Mouse (Mus musculus) ES-E14 (cell line): ENCODE measurements at regions not wholly inside any gene's neighbourhood (a gene's known extent, or its start where the extent isn't known, plus 50 kb on each side); places are given as distances from the start of the nearest gene placed in this dataset.

Experiments used
- DNase-seq: peaks from one replicate; pipeline ENCODE4 v3.0.0-alpha.2; 2013; ENCODE audit warnings: low read depth, low spot score
- H3K27ac ChIP-seq: 2 replicates; pipeline ENCODE4 v1.5.1; 2012; ENCODE audit warnings: low read depth, mild to moderate bottlenecking, low read length, moderate library complexity, mixed read lengths; ENCODE audit not compliant: poor library complexity, insufficient read depth, severe bottlenecking
- H3K36me3 ChIP-seq: 2 replicates; pipeline ENCODE4 v1.6.1; 2012; ENCODE audit warnings: mild to moderate bottlenecking, low read length, moderate library complexity, mixed read lengths; ENCODE audit not compliant: control insufficient read depth, poor library complexity, insufficient read depth, severe bottlenecking
- H3K4me1 ChIP-seq, 2 experiments: fragments of 150-350 bp in 1 of 2; sonication (generic) in 1 of 2; 2 replicates each; pipeline ENCODE4 v1.6.1; 2012; ENCODE audit warnings: low read length in 2 of 2, mild to moderate bottlenecking in 1 of 2, mixed read lengths in 1 of 2; ENCODE audit not compliant: control insufficient read depth in 2 of 2, insufficient read depth in 2 of 2, poor library complexity in 1 of 2
- H3K4me3 ChIP-seq, 2 experiments: fragments of 150-350 bp in 1 of 2; sonication (generic) in 1 of 2; 2 replicates each; pipeline ENCODE4 v1.5.1; 2012; ENCODE audit warnings: low read length in 2 of 2, low read depth in 1 of 2, mild to moderate bottlenecking in 1 of 2, mixed read lengths in 1 of 2; ENCODE audit not compliant: insufficient read depth in 1 of 2, poor library complexity in 1 of 2, severe bottlenecking in 1 of 2
- H3K9ac ChIP-seq: 2 replicates; pipeline ENCODE4 v1.6.1; 2012; ENCODE audit warnings: low read depth, mild to moderate bottlenecking, low read length, mixed read lengths; ENCODE audit not compliant: poor library complexity, insufficient read depth, severe bottlenecking
- H3K9me3 ChIP-seq: fragments of 150-350 bp; sonication (generic); 2 replicates; pipeline ENCODE4 v1.6.1; 2012; ENCODE audit warnings: low read depth, mild to moderate bottlenecking, low read length; ENCODE audit not compliant: control insufficient read depth, insufficient read depth
- CHD2 ChIP-seq: IDR thresholded peaks from 2 replicates; pipeline ENCODE4 v1.6.1; 2014; ENCODE audit warnings: mild to moderate bottlenecking, low read depth, low read length, inconsistent platforms
- HCFC1 ChIP-seq: IDR thresholded peaks from 2 replicates; pipeline ENCODE4 v1.6.1; 2012; ENCODE audit warnings: low read length, inconsistent platforms, borderline replicate concordance; ENCODE audit not compliant: insufficient read depth
- MAFK ChIP-seq: IDR thresholded peaks from 2 replicates; pipeline ENCODE4 v1.6.1; 2014; ENCODE audit warnings: mild to moderate bottlenecking, low read depth, low read length, inconsistent platforms; ENCODE audit not compliant: insufficient read depth
- ZC3H11A ChIP-seq: IDR thresholded peaks from 2 replicates; pipeline ENCODE4 v1.6.1; 2012; ENCODE audit warnings: low read depth, mild to moderate bottlenecking, inconsistent platforms, low read length, borderline replicate concordance
- ZNF384 ChIP-seq: IDR thresholded peaks from 2 replicates; pipeline ENCODE4 v1.6.1; 2012; ENCODE audit warnings: low read depth, low read length, inconsistent platforms
- in situ Hi-C, 2 experiments: fragments of 600-800 bp; cut with MboI; formaldehyde crosslinking; loops; one replicate each; pipeline ENCODE4 v1.15.1; 2025; ENCODE audit warnings: low sequenced_read_pairs in 2 of 2, inconsistent platforms in 1 of 2; ENCODE audit not compliant: unreplicated experiment in 2 of 2

DNA sequence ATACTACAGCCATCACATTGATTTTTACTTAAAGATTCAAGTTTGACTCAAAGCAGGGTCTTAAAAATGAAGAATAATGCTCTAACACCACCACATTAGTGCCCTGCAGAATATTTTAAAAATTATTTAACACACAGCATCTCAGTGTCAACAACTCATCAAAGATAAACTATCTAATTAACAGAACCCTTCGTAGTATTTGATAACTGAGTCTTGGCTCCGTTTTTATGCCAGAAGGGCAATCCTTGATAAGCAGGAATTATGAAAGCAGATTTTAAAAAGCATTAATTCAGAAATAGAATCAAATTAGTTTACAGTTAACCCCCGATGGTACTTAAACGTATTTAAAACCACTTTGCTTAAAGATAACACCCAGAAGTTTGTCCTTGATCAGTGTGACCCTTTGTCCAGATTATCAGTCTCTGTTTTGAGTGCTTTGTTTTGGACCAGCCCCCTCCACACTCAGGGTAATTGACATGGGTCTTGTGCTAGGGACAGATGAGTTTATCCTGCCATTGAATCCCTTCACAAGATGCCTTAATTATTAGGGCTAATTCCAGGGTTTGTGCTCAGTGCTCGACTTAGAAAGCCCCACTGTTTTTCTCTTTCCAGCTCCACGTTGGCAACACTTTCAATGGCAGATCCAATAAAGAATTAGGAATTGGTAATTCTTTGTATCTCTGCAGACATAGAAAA lies 69.4 kb upstream of the Dph6 start:
- no peaks in the 10 kb centered on the region for H3K4me1 ChIP-seq
- H3K36me3 ChIP-seq = no peaks in the 10 kb centered on the region
- DNase-seq = no peak
- no peak for TF ChIP-seq CHD2
- TF ChIP-seq ZNF384 = no peak
- TF ChIP-seq HCFC1 = no peak
- no peak for TF ChIP-seq MAFK
- TF ChIP-seq ZC3H11A = no peak
- no peak overlapping the region for H3K27ac ChIP-seq
- no peak overlapping the region for H3K9ac ChIP-seq
- no peaks in the 10 kb centered on the region for H3K9me3 ChIP-seq
- no peak overlapping the region for H3K4me3 ChIP-seq
- in situ Hi-C loops = no loop called here

DNA sequence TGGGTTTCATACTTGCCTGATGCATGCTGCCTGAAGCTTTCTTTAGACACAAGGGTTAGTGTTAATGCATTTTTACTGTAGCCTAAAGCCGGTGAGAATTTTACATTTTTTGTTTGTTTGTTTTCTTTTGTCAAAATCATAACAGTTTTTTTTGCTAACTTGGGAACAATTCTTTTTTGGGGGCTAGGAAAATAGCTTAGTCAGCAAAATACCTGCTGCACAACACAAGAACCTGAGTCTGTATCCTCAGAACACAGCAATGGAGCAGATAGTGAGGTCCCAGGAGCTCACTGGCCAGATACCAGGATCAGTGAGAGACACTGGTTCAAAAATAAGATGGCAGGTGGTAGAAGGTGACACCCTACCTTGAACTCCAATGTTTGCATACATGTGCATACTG lies 72.4 kb upstream of the Dph6 start:
- no peak for DNase-seq
- no peak overlapping the region for H3K27ac ChIP-seq
- H3K36me3 ChIP-seq = no peaks in the 10 kb centered on the region
- TF ChIP-seq MAFK (peak; percentile 91), CHD2 (no peak), HCFC1 (no peak), ZNF384 (no peak), ZC3H11A (no peak)
- H3K4me3 ChIP-seq = no peak overlapping the region
- in situ Hi-C loops = no loop called here
- no peak overlapping the region for H3K9ac ChIP-seq
- no peaks in the 10 kb centered on the region for H3K4me1 ChIP-seq
- H3K9me3 ChIP-seq = no peaks in the 10 kb centered on the region

DNA sequence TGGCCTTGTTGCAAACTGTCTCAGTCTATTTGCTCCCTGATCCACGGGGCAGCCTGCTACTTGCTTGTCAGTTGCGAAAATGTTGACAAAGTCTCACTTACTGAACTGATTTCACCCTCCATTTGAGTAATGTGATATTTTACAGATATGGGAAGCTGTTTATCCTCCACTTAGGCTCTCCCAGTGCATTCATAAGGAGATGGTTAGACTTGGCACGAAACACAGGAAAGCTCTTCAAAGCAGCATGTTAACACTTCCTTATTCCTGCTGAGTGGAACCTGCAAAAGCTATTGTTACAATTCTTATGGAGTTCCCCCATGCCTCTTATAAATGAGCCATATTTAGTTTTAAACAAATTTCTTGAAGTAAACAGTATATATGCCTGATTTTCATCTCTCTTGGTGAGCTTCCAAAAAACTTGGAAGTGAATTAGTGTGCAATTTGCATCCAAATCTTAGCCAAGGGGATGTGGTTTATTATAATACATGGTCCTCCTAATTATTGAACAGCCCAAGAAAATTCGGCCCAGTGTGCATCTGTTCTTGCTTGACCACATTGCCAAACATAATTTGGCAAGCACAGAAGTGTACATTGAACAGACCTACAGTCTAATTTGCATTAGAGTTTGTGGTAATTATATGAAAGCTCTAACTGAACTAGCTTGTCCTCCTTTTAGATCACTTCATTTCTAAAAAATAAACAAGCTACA lies 80.3 kb upstream of the Dph6 start:
- TF ChIP-seq ZNF384 = no peak
- TF ChIP-seq MAFK = no peak
- TF ChIP-seq CHD2 = no peak
- Histone ChIP-seq H3K9me3 (no peaks in the 10 kb centered on the region), H3K4me3 (no peak overlapping the region), H3K4me1 (no peaks in the 10 kb centered on the region), H3K27ac (no peak overlapping the region), H3K9ac (no peak overlapping the region), H3K36me3 (no peaks in the 10 kb centered on the region)
- in situ Hi-C loops = no loop called here
- no peak for DNase-seq

DNA sequence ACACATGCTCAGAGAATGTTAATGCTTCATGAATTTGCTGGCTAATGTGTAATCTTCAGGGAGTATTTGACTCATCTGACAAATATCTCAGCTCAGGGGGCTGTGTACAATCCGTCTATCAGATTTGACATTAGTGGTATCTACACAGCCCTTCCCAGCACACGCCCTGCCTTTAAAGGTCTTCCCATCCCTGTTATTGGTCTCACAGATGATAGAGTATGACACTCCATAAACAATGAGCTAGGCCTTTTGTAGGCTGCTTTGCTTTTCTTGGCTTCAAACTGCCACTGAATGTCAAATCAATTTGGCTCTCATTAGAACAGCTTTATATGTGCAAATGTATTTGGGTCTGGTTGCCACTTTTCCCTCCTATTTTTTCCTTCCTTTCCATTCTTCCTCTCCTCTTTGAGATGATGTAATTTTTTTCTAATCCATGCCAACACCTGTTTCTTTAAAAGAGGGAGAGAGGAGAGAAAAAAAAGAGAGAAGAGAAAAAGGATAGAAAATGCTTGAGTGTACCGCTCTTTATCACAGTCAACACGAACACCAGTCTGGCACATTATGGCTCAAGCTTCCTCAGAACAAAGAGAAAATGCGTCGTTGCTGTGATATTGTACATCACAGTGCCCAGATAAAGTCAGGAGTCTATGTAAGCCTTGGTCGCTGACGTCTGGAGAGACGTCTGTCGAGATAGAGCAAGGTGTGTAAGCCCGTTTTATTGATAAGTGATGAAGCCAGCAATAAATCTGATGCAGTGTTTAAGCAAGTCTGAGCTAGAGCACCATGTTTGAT lies 84.9 kb upstream of the Dph6 start:
- no peaks in the 10 kb centered on the region for H3K4me1 ChIP-seq
- in situ Hi-C loops = no loop called here
- H3K9ac ChIP-seq = no peak overlapping the region
- H3K4me3 ChIP-seq = no peak overlapping the region
- H3K27ac ChIP-seq = no peak overlapping the region
- no peaks in the 10 kb centered on the region for H3K9me3 ChIP-seq
- H3K36me3 ChIP-seq = no peaks in the 10 kb centered on the region
- TF ChIP-seq ZNF384 (no peak), HCFC1 (no peak), ZC3H11A (no peak), CHD2 (no peak), MAFK (no peak)
- no peak for DNase-seq
